Mouse (Mus musculus): ENCODE data around the gene Bmt2. TPM values are rescaled to one million over a fixed set of nuclear protein-coding genes. Genes with fewer than 3 reads are reported as not detected.
A peak's percentile ranks its signal among the peaks of the same experiment; 100 is the strongest.

Bmt2 gene
- total and polyA plus RNA-seq, 3 experiments = 2.0 to 40.5 (median 28.3) TPM

GRCm38 (mm10) chr6:13601587-13601986, 76.2 kb downstream of the Bmt2 start:
- no peaks in the 10 kb centered on the region for H3K27me3 ChIP-seq (ENCODE audit: insufficient read depth, low read length)
- peaks cover 16% of the 10 kb centered on the region for H3K4me1 ChIP-seq (ENCODE audit: insufficient read depth, low read depth, low read length)
- peak; percentile 42; the same call in 1 of the 2 replicates for ATAC-seq (ENCODE audit: extremely low read depth, insufficient number of reproducible peaks, low FRiP score, poor library complexity, severe bottlenecking)
- DNase-seq (ENCODE audit: low spot score) = no peak
- peaks cover 55% of the 10 kb centered on the region for H3K36me3 ChIP-seq (replicated peaks)
- no peak overlapping the region for H3K4me3 ChIP-seq (ENCODE audit: low read depth, low read length)
- TF ChIP-seq TAL1 (conservative IDR thresholded peaks at IDR 0.05; ENCODE audit: low read depth, low read length) (no peak), GATA2 (IDR thresholded peaks at IDR 0.05; ENCODE audit: borderline replicate concordance, low read depth, low read length) (no peak), CTCF (IDR thresholded peaks at IDR 0.05; ENCODE audit: low read depth, low read length) (no peak), GATA1 (IDR thresholded peaks at IDR 0.05; ENCODE audit: borderline replicate concordance, low read length) (no peak), POLR2AphosphoS5 (IDR thresholded peaks at IDR 0.05; ENCODE audit: insufficient replicate concordance, low read depth, low read length) (no peak)
- H3K9me3 ChIP-seq (replicated peaks) = no peaks in the 10 kb centered on the region

- H3K4me1 ChIP-seq (ENCODE audit: insufficient read depth, low read depth, low read length) = peaks cover 10% of the 10 kb centered on the region
- peaks cover 53% of the 10 kb centered on the region for H3K36me3 ChIP-seq (replicated peaks)
- ATAC-seq (ENCODE audit: extremely low read depth, insufficient number of reproducible peaks, low FRiP score, poor library complexity, severe bottlenecking) = no peak
- H3K4me3 ChIP-seq (ENCODE audit: low read depth, low read length) = no peak overlapping the region
- H3K9me3 ChIP-seq (replicated peaks) = no peaks in the 10 kb centered on the region
- no peak for DNase-seq (ENCODE audit: low spot score)
- no peaks in the 10 kb centered on the region for H3K27me3 ChIP-seq (ENCODE audit: insufficient read depth, low read length)
- TF ChIP-seq GATA2 (IDR thresholded peaks at IDR 0.05; ENCODE audit: borderline replicate concordance, low read depth, low read length) (no peak), POLR2AphosphoS5 (IDR thresholded peaks at IDR 0.05; ENCODE audit: insufficient replicate concordance, low read depth, low read length) (no peak)
These were observed 79.4 kb downstream of the Bmt2 start for GRCm38 (mm10) chr6:13598239-13598923.

GRCm38 (mm10) chr6:13592729-13593345, 84.9 kb downstream of the Bmt2 start:
- no peak for TF ChIP-seq POLR2AphosphoS5 (IDR thresholded peaks at IDR 0.05; ENCODE audit: insufficient replicate concordance, low read depth, low read length)
- TF ChIP-seq TAL1 (conservative IDR thresholded peaks at IDR 0.05; ENCODE audit: low read depth, low read length) = no peak
- no peak for TF ChIP-seq GATA2 (IDR thresholded peaks at IDR 0.05; ENCODE audit: borderline replicate concordance, low read depth, low read length)
- TF ChIP-seq GATA1 (IDR thresholded peaks at IDR 0.05; ENCODE audit: borderline replicate concordance, low read length) = no peak
- no peak for TF ChIP-seq CTCF (IDR thresholded peaks at IDR 0.05; ENCODE audit: low read depth, low read length)
- H3K4me3 ChIP-seq (ENCODE audit: low read depth, low read length) = no peak overlapping the region
- H3K27me3 ChIP-seq (ENCODE audit: insufficient read depth, low read length) = no peaks in the 10 kb centered on the region
- H3K9me3 ChIP-seq (replicated peaks) = no peaks in the 10 kb centered on the region
- peaks cover 7% of the 10 kb centered on the region; the same call in 1 of the 2 replicates for H3K4me1 ChIP-seq (ENCODE audit: insufficient read depth, low read depth, low read length)
- H3K36me3 ChIP-seq (replicated peaks) = peaks cover 60% of the 10 kb centered on the region
- ATAC-seq (ENCODE audit: extremely low read depth, insufficient number of reproducible peaks, low FRiP score, poor library complexity, severe bottlenecking) = no peak
- no peak for DNase-seq (ENCODE audit: low spot score)

GRCm38 (mm10) chr6:13586560-13586959, 91.2 kb downstream of the Bmt2 start:
- DNase-seq (ENCODE audit: low spot score) = no peak
- no peak overlapping the region for H3K4me3 ChIP-seq (ENCODE audit: low read depth, low read length)
- no peaks in the 10 kb centered on the region for H3K9me3 ChIP-seq (replicated peaks)
- peaks cover 14% of the 10 kb centered on the region for H3K4me1 ChIP-seq (ENCODE audit: insufficient read depth, low read depth, low read length)
- no peak for TF ChIP-seq TAL1 (conservative IDR thresholded peaks at IDR 0.05; ENCODE audit: low read depth, low read length)
- TF ChIP-seq CTCF (IDR thresholded peaks at IDR 0.05; ENCODE audit: low read depth, low read length) = no peak
- ATAC-seq (ENCODE audit: extremely low read depth, insufficient number of reproducible peaks, low FRiP score, poor library complexity, severe bottlenecking) = peak; percentile 45
- no peaks in the 10 kb centered on the region for H3K27me3 ChIP-seq (ENCODE audit: insufficient read depth, low read length)
- peaks cover 70% of the 10 kb centered on the region for H3K36me3 ChIP-seq (replicated peaks)

GRCm38 (mm10) chr6:13586154-13586553, 91.6 kb downstream of the Bmt2 start:
- TF ChIP-seq GATA1 (IDR thresholded peaks at IDR 0.05; ENCODE audit: borderline replicate concordance, low read length) (no peak), TAL1 (conservative IDR thresholded peaks at IDR 0.05; ENCODE audit: low read depth, low read length) (no peak), GATA2 (IDR thresholded peaks at IDR 0.05; ENCODE audit: borderline replicate concordance, low read depth, low read length) (no peak), CTCF (IDR thresholded peaks at IDR 0.05; ENCODE audit: low read depth, low read length) (no peak), POLR2AphosphoS5 (IDR thresholded peaks at IDR 0.05; ENCODE audit: insufficient replicate concordance, low read depth, low read length) (no peak)
- no peaks in the 10 kb centered on the region for H3K9me3 ChIP-seq (replicated peaks)
- DNase-seq (ENCODE audit: low spot score) (no peak), ATAC-seq (ENCODE audit: extremely low read depth, insufficient number of reproducible peaks, low FRiP score, poor library complexity, severe bottlenecking) (no peak)
- peaks cover 14% of the 10 kb centered on the region for H3K4me1 ChIP-seq (ENCODE audit: insufficient read depth, low read depth, low read length)
- H3K36me3 ChIP-seq (replicated peaks) = peaks cover 70% of the 10 kb centered on the region
- H3K4me3 ChIP-seq (ENCODE audit: low read depth, low read length) = no peak overlapping the region
- H3K27me3 ChIP-seq (ENCODE audit: insufficient read depth, low read length) = no peaks in the 10 kb centered on the region

- no peak for ATAC-seq (ENCODE audit: extremely low read depth, insufficient number of reproducible peaks, low FRiP score, poor library complexity, severe bottlenecking)
- H3K4me1 ChIP-seq (ENCODE audit: insufficient read depth, low read depth, low read length) = peaks cover 14% of the 10 kb centered on the region
These were observed 93.0 kb downstream of the Bmt2 start for GRCm38 (mm10) chr6:13584788-13585187.

More at GRCm38 (mm10) chr6:13584788-13585187, 93.0 kb downstream of the Bmt2 start:
- no peak overlapping the region for H3K4me3 ChIP-seq (ENCODE audit: low read depth, low read length)
- TF ChIP-seq CTCF (IDR thresholded peaks at IDR 0.05; ENCODE audit: low read depth, low read length) = no peak
- no peak for TF ChIP-seq GATA2 (IDR thresholded peaks at IDR 0.05; ENCODE audit: borderline replicate concordance, low read depth, low read length)
- TF ChIP-seq TAL1 (conservative IDR thresholded peaks at IDR 0.05; ENCODE audit: low read depth, low read length) = no peak
- TF ChIP-seq POLR2AphosphoS5 (IDR thresholded peaks at IDR 0.05; ENCODE audit: insufficient replicate concordance, low read depth, low read length) = no peak
- no peak for TF ChIP-seq GATA1 (IDR thresholded peaks at IDR 0.05; ENCODE audit: borderline replicate concordance, low read length)
- no peaks in the 10 kb centered on the region for H3K27me3 ChIP-seq (ENCODE audit: insufficient read depth, low read length)
- H3K9me3 ChIP-seq (replicated peaks) = no peaks in the 10 kb centered on the region
- no peak for DNase-seq (ENCODE audit: low spot score)
- H3K36me3 ChIP-seq (replicated peaks) = peaks cover 69% of the 10 kb centered on the region
